Comparison of ENCODE assay signal across 8 mouse cellular contexts in the genomic region with DNA sequence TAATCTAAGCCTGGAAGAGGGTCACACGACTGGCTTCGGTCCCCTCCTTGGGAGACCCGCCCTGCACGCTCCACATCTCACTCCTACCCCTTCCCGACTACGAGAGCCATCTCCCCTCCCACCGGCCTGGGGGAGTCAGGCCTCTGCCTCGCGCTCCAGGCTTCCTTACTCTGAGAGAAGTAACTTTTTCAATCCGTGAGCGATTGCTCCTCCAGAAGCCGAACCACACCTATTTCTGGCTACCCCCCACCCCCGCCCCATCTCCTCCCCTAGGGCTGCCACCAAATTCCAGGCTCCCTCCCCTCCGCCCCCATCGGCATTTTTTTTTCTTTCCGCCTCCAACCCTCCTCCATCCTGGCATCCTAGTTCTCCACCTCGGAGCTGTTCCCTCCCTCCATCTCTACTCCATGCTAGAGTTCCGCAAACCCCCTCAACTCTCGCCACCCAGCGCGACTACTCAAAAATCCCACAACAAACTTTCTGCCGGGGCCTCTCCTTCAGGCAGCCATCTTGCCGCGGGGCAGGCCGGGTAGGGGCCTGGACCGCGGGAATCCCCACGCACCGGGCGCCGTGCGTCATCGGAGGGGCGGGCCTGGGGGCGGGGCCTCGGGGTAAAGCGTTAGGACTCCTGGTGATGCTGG. TPM values are rescaled to one million over a fixed set of nuclear protein-coding genes. Genes with fewer than 3 reads are reported as not detected.
DNase-seq lines count a peak whose midpoint lies in the region; ATAC-seq and TF ChIP-seq lines count a peak whose summit lies in the region.

Gene Tjap1 (minus strand): TSS at position 544 of the 641 bp plus-strand sequence.

- peaks cover 43% of the 10 kb centered on the region for H3K36me3 ChIP-seq in G1E (replicated peaks)
- peaks cover 24% of the 10 kb centered on the region for H3K36me3 ChIP-seq in forebrain, embryonic 13.5 days (ENCODE audit: poor library complexity, severe bottlenecking)
- H3K36me3 ChIP-seq in heart, postnatal 0 days (replicated peaks; ENCODE audit: control insufficient read depth, insufficient read depth, low read length), result peaks cover 25% of the 10 kb centered on the region
- peaks cover 11% of the 10 kb centered on the region for H3K36me3 ChIP-seq in neural tube, embryonic 15.5 days

- no peaks in the 10 kb centered on the region for H3K9me3 ChIP-seq in G1E (replicated peaks)
- no peaks in the 10 kb centered on the region for H3K9me3 ChIP-seq in forebrain, embryonic 13.5 days (replicated peaks)
- no peaks in the 10 kb centered on the region for H3K9me3 ChIP-seq in heart, postnatal 0 days (replicated peaks; ENCODE audit: control insufficient read depth, low read length)
- no peaks in the 10 kb centered on the region for H3K9me3 ChIP-seq in neural tube, embryonic 15.5 days (replicated peaks)

- peak; percentile 72 for TF ChIP-seq POLR2A in lung, adult 2 months (IDR thresholded peaks at IDR 0.05; ENCODE audit: borderline replicate concordance, extremely low read depth, low read depth, low read length)

- H3K27me3 ChIP-seq in G1E (ENCODE audit: insufficient read depth, low read length), result peaks cover 18% of the 10 kb centered on the region
- H3K27me3 ChIP-seq in forebrain, embryonic 13.5 days, result no peaks in the 10 kb centered on the region
- no peaks in the 10 kb centered on the region for H3K27me3 ChIP-seq in heart, postnatal 0 days (ENCODE audit: control insufficient read depth, insufficient read depth, low read length)
- no peaks in the 10 kb centered on the region for H3K27me3 ChIP-seq in neural tube, embryonic 15.5 days (replicated peaks)

- ATAC-seq in G1E (ENCODE audit: extremely low read depth, insufficient number of reproducible peaks, low FRiP score, poor library complexity, severe bottlenecking), result peak; percentile 75
- ATAC-seq in cerebellum, adult (ENCODE audit: insufficient number of reproducible peaks, low FRiP score, low TSS enrichment), result peak; percentile 82
- peak; percentile 99 for ATAC-seq in forebrain, embryonic 13.5 days
- ATAC-seq in heart, postnatal 0 days (ENCODE audit: insufficient read depth, low read depth), result peak; percentile 96
- peak; percentile 98 for ATAC-seq in neural tube, embryonic 15.5 days (ENCODE audit: low FRiP score)

- under 1% methylated on average over 37 of the region's 37 CpGs for WGBS in forebrain, embryonic 13.5 days
- 1% methylated on average over 35 of the region's 37 CpGs for WGBS in heart, postnatal 0 days
- under 1% methylated on average over 37 of the region's 37 CpGs for WGBS in lung, adult 2 months
- WGBS in neural tube, embryonic 15.5 days, result under 1% methylated on average over 37 of the region's 37 CpGs

- no peak for TF ChIP-seq CTCF in G1E (IDR thresholded peaks at IDR 0.05; ENCODE audit: low read depth, low read length)
- TF ChIP-seq CTCF in heart, postnatal 0 days (IDR thresholded peaks at IDR 0.05; ENCODE audit: low read depth), result no peak
- TF ChIP-seq CTCF in lung, adult 2 months (IDR thresholded peaks at IDR 0.05; ENCODE audit: insufficient read depth, low read length), result no peak

- H3K4me1 ChIP-seq in G1E (ENCODE audit: insufficient read depth, low read depth, low read length), result peaks cover 44% of the 10 kb centered on the region
- peaks cover 21% of the 10 kb centered on the region for H3K4me1 ChIP-seq in forebrain, embryonic 13.5 days
- H3K4me1 ChIP-seq in heart, postnatal 0 days (ENCODE audit: control insufficient read depth, insufficient read depth), result peaks cover 13% of the 10 kb centered on the region
- no peaks in the 10 kb centered on the region; the same call in 1 of the 2 replicates for H3K4me1 ChIP-seq in lung, adult 2 months (ENCODE audit: control insufficient read depth, insufficient read depth, low read length)
- H3K4me1 ChIP-seq in neural tube, embryonic 15.5 days, result peaks cover 23% of the 10 kb centered on the region

- peak within 1 kb of the TSS; percentile 69; the same call in 1 of the 2 replicates for H3K27ac ChIP-seq in forebrain, embryonic 13.5 days
- H3K27ac ChIP-seq in heart, postnatal 0 days (ENCODE audit: low read depth), result peak within 1 kb of the TSS; percentile 87
- peak within 1 kb of the TSS; percentile 80 for H3K27ac ChIP-seq in neural tube, embryonic 15.5 days (replicated peaks)

- peak; percentile 97 for DNase-seq in G1E (ENCODE audit: low spot score)
- DNase-seq in heart, postnatal 0 days (ENCODE audit: low spot score), result peak; percentile 87
- peak; percentile 89 to 95 for DNase-seq in kidney, postnatal 36 days
- DNase-seq in lung, adult 2 months, result peak; percentile 77
- DNase-seq in testis, postnatal 14 days (ENCODE audit: low spot score), result peak; percentile 90

- peak within 1 kb of the TSS; percentile 99 for H3K4me2 ChIP-seq in forebrain, embryonic 13.5 days
- peak within 1 kb of the TSS; percentile 86 for H3K4me2 ChIP-seq in heart, postnatal 0 days (ENCODE audit: low read depth, low read length)
- peak within 1 kb of the TSS; percentile 97 for H3K4me2 ChIP-seq in neural tube, embryonic 15.5 days

- peak within 1 kb of the TSS; percentile 77 for H3K4me3 ChIP-seq in G1E (ENCODE audit: low read depth, low read length)
- H3K4me3 ChIP-seq in forebrain, embryonic 13.5 days, result peak within 1 kb of the TSS; percentile 75
- H3K4me3 ChIP-seq in heart, postnatal 0 days (ENCODE audit: low read depth, low read length), result peak within 1 kb of the TSS; percentile 74
- peak within 1 kb of the TSS; percentile 96 for H3K4me3 ChIP-seq in lung, adult 2 months (replicated peaks; ENCODE audit: extremely low read depth, low read depth, low read length)
- peak within 1 kb of the TSS; percentile 59 for H3K4me3 ChIP-seq in neural tube, embryonic 15.5 days (replicated peaks)

- TF ChIP-seq EP300 in heart, postnatal 0 days (IDR thresholded peaks at IDR 0.05; ENCODE audit: low read depth), result no peak

- peak within 1 kb of the TSS; percentile 87 for H3K9ac ChIP-seq in forebrain, embryonic 13.5 days
- H3K9ac ChIP-seq in heart, postnatal 0 days (replicated peaks; ENCODE audit: low read depth, low read length), result peak within 1 kb of the TSS; percentile 72
- H3K9ac ChIP-seq in neural tube, embryonic 15.5 days (replicated peaks), result peak within 1 kb of the TSS; percentile 62

RNA-seq across cellular contexts. Expression of gene Tjap1, which starts in this region (rescaled TPM):
- total RNA-seq in G1E (2014; fragmentation: Nextera tagmentation), result 35.3 and 48.1 TPM in 2 replicates
- total RNA-seq in G1E (2017), result 12.9 and 13.0 TPM in 2 replicates
- 110 and 121 TPM in 2 replicates for polyA plus RNA-seq in G1E (2012)
- polyA plus RNA-seq in forebrain, embryonic 13.5 days (2015; fragmentation: Nextera tagmentation; extraction: Ambion mirVana), result 36.9 and 38.9 TPM in 2 replicates
- total RNA-seq in heart, postnatal 0 days (2014; rRNA removed; ENCODE audit: low replicate concordance), result 30.1 and 31.9 TPM in 2 replicates
- polyA plus RNA-seq in heart, postnatal 0 days (2015; fragmentation: Nextera tagmentation; extraction: Ambion mirVana), result 20.1 and 22.6 TPM in 2 replicates
- 45.2 TPM in 2 replicates for polyA plus RNA-seq in lung, adult 2 months (2012; rRNA removed)
- polyA plus RNA-seq in neural tube, embryonic 15.5 days (2015; fragmentation: Nextera tagmentation; extraction: Ambion mirVana), result 28.6 and 32.6 TPM in 2 replicates

Comparison
In these comparisons a context has a peak if more than half of its experiments do, and no peak if none do; other contexts are left out.
1. Peak in every context shown above with its lines: DNase-seq, ATAC-seq, H3K4me3 ChIP-seq and H3K27ac ChIP-seq.